Mouse (Mus musculus): ENCODE data around the gene Cd3e. TPM values are rescaled to one million over a fixed set of nuclear protein-coding genes. Genes with fewer than 3 reads are reported as not detected.

The Cd3e gene
- polyA plus RNA-seq, 1 experiment = not detected

DNA sequence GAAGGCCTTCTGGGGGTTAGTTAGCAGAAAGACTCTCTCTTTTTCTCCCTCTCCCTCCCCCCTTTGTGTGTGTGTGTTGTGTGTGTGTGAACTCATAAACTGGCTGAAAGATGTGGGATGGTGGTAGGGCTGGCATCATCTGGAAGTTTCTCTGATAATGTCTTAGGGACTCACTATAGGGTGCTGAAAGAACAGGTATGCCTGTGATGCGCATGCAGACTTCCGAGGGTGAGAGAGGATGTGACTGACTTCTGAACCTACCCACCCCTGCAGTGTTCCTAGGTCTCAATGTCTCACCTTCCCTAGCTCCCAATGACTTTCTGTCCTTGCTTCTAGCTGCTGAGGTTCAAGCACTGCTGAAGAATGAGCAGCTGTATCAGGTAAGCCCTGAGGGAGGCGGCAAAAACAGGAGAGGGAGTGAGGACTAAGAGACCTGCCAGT is 23.7 kb downstream of the Cd3e start:
- no peak for TF ChIP-seq USF1 (IDR thresholded peaks at IDR 0.05; ENCODE audit: low read depth)
- no peak for TF ChIP-seq MYOD1 (IDR thresholded peaks at IDR 0.05; ENCODE audit: control insufficient read depth in 1 of 3, insufficient read length in 2 of 3, low read depth in 2 of 3)
- TF ChIP-seq SRF (IDR thresholded peaks at IDR 0.05; ENCODE audit: control insufficient read depth, insufficient read length, low read depth) = no peak
- Histone ChIP-seq H3K4me3 (no peak overlapping the region), H3ac (ENCODE audit: control insufficient read depth, insufficient read length) (no peak overlapping the region), H3K27me3 (ENCODE audit: control insufficient read depth, insufficient read depth, insufficient read length) (peaks cover 6% of the 10 kb centered on the region), H3K4me2 (ENCODE audit: low read depth) (no peak overlapping the region), H3K36me3 (ENCODE audit: control insufficient read depth, insufficient read depth) (no peaks in the 10 kb centered on the region), H3K79me2 (ENCODE audit: control insufficient read depth, insufficient read depth) (no peaks in the 10 kb centered on the region)

DNA sequence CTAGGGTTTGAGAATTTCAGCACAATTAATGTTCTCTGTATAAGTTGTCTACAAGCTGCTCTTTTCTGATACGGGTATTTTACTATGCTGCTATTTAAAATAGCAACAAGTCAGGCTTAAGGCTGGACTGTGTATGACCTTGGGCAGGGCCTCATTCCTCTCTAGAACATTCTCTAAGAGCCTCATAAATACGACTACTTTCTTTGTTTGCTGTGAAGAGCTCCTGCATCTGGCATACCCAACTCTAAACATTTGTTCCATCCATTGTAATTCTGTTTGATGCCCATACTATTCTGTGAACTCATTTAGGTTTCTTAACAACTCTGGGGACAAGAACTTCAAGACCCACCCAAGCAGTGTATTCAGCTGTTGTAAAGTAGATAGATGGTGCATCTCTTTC is 26.4 kb downstream of the Cd3e start:
- Histone ChIP-seq H3K27me3 (ENCODE audit: control insufficient read depth, insufficient read depth, insufficient read length) (peaks cover 33% of the 10 kb centered on the region), H3K79me2 (ENCODE audit: control insufficient read depth, insufficient read depth) (no peaks in the 10 kb centered on the region), H3ac (ENCODE audit: control insufficient read depth, insufficient read length) (no peak overlapping the region), H3K4me3 (no peak overlapping the region), H3K4me2 (ENCODE audit: low read depth) (no peak overlapping the region), H3K36me3 (ENCODE audit: control insufficient read depth, insufficient read depth) (no peaks in the 10 kb centered on the region)
- TF ChIP-seq USF1 (IDR thresholded peaks at IDR 0.05; ENCODE audit: low read depth) (no peak), POLR2A (IDR thresholded peaks at IDR 0.05; ENCODE audit: insufficient read length, low read depth) (no peak), POLR2AphosphoS2 (IDR thresholded peaks at IDR 0.05; ENCODE audit: insufficient read length, low read depth) (no peak), TCF3 (IDR thresholded peaks at IDR 0.05; ENCODE audit: insufficient read length, low read depth) (no peak), CEBPB (IDR thresholded peaks at IDR 0.05; ENCODE audit: insufficient read depth, poor library complexity, severe bottlenecking) (no peak), TCF12 (IDR thresholded peaks at IDR 0.05; ENCODE audit: insufficient read depth, poor library complexity, severe bottlenecking) (no peak), REST (IDR thresholded peaks at IDR 0.05; ENCODE audit: insufficient read depth, insufficient read length) (no peak), MAX (IDR thresholded peaks at IDR 0.05; ENCODE audit: low read depth) (no peak)

GRCm38 (mm10) chr9:44982531-44982930 is 26.9 kb downstream of the Cd3e start:
- Histone ChIP-seq H3K36me3 (ENCODE audit: control insufficient read depth, insufficient read depth) (no peaks in the 10 kb centered on the region), H3K27me3 (ENCODE audit: control insufficient read depth, insufficient read depth, insufficient read length) (peaks cover 34% of the 10 kb centered on the region), H3ac (ENCODE audit: control insufficient read depth, insufficient read length) (no peak overlapping the region), H3K4me3 (no peak overlapping the region), H3K79me2 (ENCODE audit: control insufficient read depth, insufficient read depth) (no peaks in the 10 kb centered on the region), H3K4me2 (ENCODE audit: low read depth) (no peak overlapping the region)
- TF ChIP-seq USF1 (IDR thresholded peaks at IDR 0.05; ENCODE audit: low read depth) (no peak), TCF12 (IDR thresholded peaks at IDR 0.05; ENCODE audit: insufficient read depth, poor library complexity, severe bottlenecking) (no peak), MYOG (IDR thresholded peaks at IDR 0.05; ENCODE audit: control insufficient read depth in 1 of 3, insufficient read depth in 1 of 3, insufficient read length in 2 of 3, low read depth in 2 of 3) (no peak), POLR2A (IDR thresholded peaks at IDR 0.05; ENCODE audit: insufficient read length, low read depth) (no peak), MYOD1 (IDR thresholded peaks at IDR 0.05; ENCODE audit: control insufficient read depth in 1 of 3, insufficient read length in 2 of 3, low read depth in 2 of 3) (no peak), E2F4 (IDR thresholded peaks at IDR 0.05; ENCODE audit: insufficient read depth) (no peak), SRF (IDR thresholded peaks at IDR 0.05; ENCODE audit: control insufficient read depth, insufficient read length, low read depth) (no peak), MAX (IDR thresholded peaks at IDR 0.05; ENCODE audit: low read depth) (no peak), TCF3 (IDR thresholded peaks at IDR 0.05; ENCODE audit: insufficient read length, low read depth) (no peak), POLR2AphosphoS2 (IDR thresholded peaks at IDR 0.05; ENCODE audit: insufficient read length, low read depth) (no peak)

DNA sequence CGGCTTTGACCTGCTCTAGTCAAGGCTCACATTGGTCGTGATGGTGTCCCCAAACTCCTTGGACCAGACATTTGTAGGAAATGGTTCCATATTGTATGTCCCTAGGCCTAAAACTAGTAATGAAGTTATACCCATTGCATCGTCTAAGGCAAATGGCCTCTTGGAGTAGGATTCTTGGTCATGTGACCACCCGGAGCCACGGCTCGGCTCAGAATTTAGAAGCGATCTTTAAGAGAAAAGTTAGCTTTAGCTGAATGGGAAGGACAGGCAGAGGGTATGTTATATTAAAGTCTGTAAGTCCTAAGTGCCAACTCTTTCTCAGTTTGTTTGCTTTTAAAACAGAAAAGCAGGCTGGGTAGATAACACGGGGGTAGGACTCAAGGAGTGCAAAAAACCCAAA is 27.3 kb downstream of the Cd3e start:
- Histone ChIP-seq H3K4me2 (ENCODE audit: low read depth) (no peak overlapping the region), H3K27me3 (ENCODE audit: control insufficient read depth, insufficient read depth, insufficient read length) (peaks cover 38% of the 10 kb centered on the region), H3K4me3 (no peak overlapping the region), H3K36me3 (ENCODE audit: control insufficient read depth, insufficient read depth) (no peaks in the 10 kb centered on the region), H3K79me2 (ENCODE audit: control insufficient read depth, insufficient read depth) (no peaks in the 10 kb centered on the region), H3ac (ENCODE audit: control insufficient read depth, insufficient read length) (no peak overlapping the region)
- TF ChIP-seq POLR2AphosphoS2 (IDR thresholded peaks at IDR 0.05; ENCODE audit: insufficient read length, low read depth) = no peak
- no peak for TF ChIP-seq MYOD1 (IDR thresholded peaks at IDR 0.05; ENCODE audit: control insufficient read depth in 1 of 3, insufficient read length in 2 of 3, low read depth in 2 of 3)
- no peak for TF ChIP-seq E2F4 (IDR thresholded peaks at IDR 0.05; ENCODE audit: insufficient read depth)
- no peak for TF ChIP-seq MYOG (IDR thresholded peaks at IDR 0.05; ENCODE audit: control insufficient read depth in 1 of 3, insufficient read depth in 1 of 3, insufficient read length in 2 of 3, low read depth in 2 of 3)
- TF ChIP-seq TCF3 (IDR thresholded peaks at IDR 0.05; ENCODE audit: insufficient read length, low read depth) = no peak
- TF ChIP-seq MAX (IDR thresholded peaks at IDR 0.05; ENCODE audit: low read depth) = no peak
- TF ChIP-seq USF1 (IDR thresholded peaks at IDR 0.05; ENCODE audit: low read depth) = no peak
- no peak for TF ChIP-seq TCF12 (IDR thresholded peaks at IDR 0.05; ENCODE audit: insufficient read depth, poor library complexity, severe bottlenecking)
- TF ChIP-seq CEBPB (IDR thresholded peaks at IDR 0.05; ENCODE audit: insufficient read depth, poor library complexity, severe bottlenecking) = no peak
- TF ChIP-seq REST (IDR thresholded peaks at IDR 0.05; ENCODE audit: insufficient read depth, insufficient read length) = no peak
- TF ChIP-seq POLR2A (IDR thresholded peaks at IDR 0.05; ENCODE audit: insufficient read length, low read depth) = no peak
- TF ChIP-seq SRF (IDR thresholded peaks at IDR 0.05; ENCODE audit: control insufficient read depth, insufficient read length, low read depth) = no peak

- no peaks in the 10 kb centered on the region for H3K36me3 ChIP-seq (ENCODE audit: control insufficient read depth, insufficient read depth)
- no peak within 1 kb of the TSS for H3K4me3 ChIP-seq
- H3K4me2 ChIP-seq (ENCODE audit: low read depth) = no peak within 1 kb of the TSS
- no peak for TF ChIP-seq MAX (IDR thresholded peaks at IDR 0.05; ENCODE audit: low read depth)
- TF ChIP-seq MYOD1 (IDR thresholded peaks at IDR 0.05; ENCODE audit: control insufficient read depth in 1 of 3, insufficient read length in 2 of 3, low read depth in 2 of 3) = no peak
- TF ChIP-seq POLR2AphosphoS2 (IDR thresholded peaks at IDR 0.05; ENCODE audit: insufficient read length, low read depth) = no peak
- no peak for TF ChIP-seq SRF (IDR thresholded peaks at IDR 0.05; ENCODE audit: control insufficient read depth, insufficient read length, low read depth)
- TF ChIP-seq TCF3 (IDR thresholded peaks at IDR 0.05; ENCODE audit: insufficient read length, low read depth) = no peak
- no peak for TF ChIP-seq MYOG (IDR thresholded peaks at IDR 0.05; ENCODE audit: control insufficient read depth in 1 of 3, insufficient read depth in 1 of 3, insufficient read length in 2 of 3, low read depth in 2 of 3)
- TF ChIP-seq POLR2A (IDR thresholded peaks at IDR 0.05; ENCODE audit: insufficient read length, low read depth) = no peak
- no peak for TF ChIP-seq E2F4 (IDR thresholded peaks at IDR 0.05; ENCODE audit: insufficient read depth)
- H3ac ChIP-seq (ENCODE audit: control insufficient read depth, insufficient read length) = no peak within 1 kb of the TSS
- H3K79me2 ChIP-seq (ENCODE audit: control insufficient read depth, insufficient read depth) = no peaks in the 10 kb centered on the region
- peaks cover 39% of the 10 kb centered on the region for H3K27me3 ChIP-seq (ENCODE audit: control insufficient read depth, insufficient read depth, insufficient read length)
Observed at GRCm38 (mm10) chr9:44981676-44982075, 27.8 kb downstream of the Cd3e start, which contains the start of gene Cd3d. Cd3d (plus strand) TSS chr9:44981786.

Measured in myocyte (in vitro differentiated cells).